Mouse (Mus musculus) CD4-positive, CD25-positive, alpha-beta regulatory T cell, adult 2 months (primary cell): ENCODE results near the gene Olfr406.

Source experiments
- DNase-seq: peaks from one replicate; pipeline ENCODE4 v3.0.0-alpha.2; 2012; ENCODE audit warnings: low read depth, low spot score

The Olfr406 gene

DNA sequence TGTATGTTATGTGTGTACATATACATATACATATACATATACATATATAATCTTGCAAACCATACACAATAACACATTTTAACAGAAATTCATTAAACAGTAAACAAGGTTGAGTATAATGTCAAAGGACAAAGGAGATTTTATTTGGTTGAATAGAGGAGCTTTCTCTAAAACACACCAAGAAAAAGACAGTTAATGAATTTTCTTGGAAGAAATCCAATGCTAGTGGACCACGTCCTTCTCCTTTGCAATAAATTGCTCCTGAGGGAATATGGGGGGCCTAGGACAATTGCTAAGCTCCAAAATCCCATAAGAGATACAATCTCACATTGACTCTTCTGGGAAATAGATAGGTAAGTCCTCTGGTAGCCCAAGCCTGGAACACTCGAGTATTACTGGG lies at the start of gene Olfr406:
TSS of gene Olfr406 (plus strand) at position 301 of the 400 bp plus-strand sequence.
- DNase-seq = no peak

DNA sequence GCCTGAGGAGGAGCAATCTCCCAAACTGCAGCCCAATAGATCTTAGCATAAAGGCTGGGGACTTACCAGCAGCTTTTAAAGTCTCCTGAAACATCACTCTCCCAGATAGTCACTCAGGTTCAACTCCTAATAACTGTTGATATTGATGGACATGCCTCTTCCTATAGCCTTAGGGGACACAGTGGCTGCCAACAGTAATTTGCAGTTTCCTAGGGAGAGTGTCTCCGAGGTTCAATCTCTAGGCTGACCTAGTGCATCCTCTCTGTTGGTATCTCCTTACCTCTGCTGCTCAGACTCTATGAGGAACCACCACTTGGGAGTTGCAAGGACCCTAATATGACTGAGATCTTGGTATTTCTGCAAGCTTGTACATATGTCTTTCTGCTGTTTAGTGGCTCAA lies 48.3 kb upstream of the Olfr406 start, which contains the start of gene Olfr43:
TSS of gene Olfr43 (minus strand) at position 101 of the 400 bp plus-strand sequence.
- DNase-seq = no peak

DNA sequence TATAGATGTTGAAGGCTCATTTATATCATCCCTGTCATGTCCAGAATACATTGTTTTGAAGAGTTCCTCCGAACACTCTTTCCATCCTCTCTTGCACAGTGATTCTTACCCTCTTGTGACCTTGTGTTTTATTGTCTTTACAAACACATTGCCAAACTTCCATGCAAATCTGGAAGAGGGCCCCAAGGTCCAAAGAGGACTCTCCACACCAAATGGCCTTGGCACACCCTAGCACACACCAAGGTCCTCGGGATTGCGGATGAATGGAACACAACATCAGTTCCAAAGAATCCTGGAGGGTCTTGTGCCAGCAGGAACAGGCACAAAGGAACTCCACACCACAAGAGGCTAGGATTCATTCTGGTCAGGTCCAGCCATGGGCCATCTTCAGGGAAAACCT lies 18.4 kb upstream of the Olfr406 start:
- DNase-seq = no peak

DNA sequence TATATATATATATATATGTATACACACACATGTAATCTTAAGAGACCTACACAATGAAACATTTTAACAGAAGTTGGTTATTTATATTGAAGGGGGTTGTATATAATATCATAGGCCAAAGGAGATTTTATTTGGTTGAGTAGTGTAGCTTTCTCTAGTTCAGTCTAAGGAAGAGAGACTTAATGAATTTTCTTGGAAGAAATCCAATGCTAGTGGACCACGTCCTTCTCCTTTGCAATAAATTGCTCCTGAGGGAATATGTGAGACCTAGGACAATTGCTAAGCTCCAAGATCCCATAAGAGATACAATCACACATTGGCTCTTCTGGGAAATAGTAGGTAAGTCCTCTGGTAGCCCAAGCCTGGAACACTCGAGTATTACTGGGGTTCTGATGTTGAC lies 23.8 kb downstream of the Olfr406 start, which contains the start of gene Olfr59:
TSS of gene Olfr59 (plus strand) at position 301 of the 400 bp plus-strand sequence.
- DNase-seq = no peak

DNA sequence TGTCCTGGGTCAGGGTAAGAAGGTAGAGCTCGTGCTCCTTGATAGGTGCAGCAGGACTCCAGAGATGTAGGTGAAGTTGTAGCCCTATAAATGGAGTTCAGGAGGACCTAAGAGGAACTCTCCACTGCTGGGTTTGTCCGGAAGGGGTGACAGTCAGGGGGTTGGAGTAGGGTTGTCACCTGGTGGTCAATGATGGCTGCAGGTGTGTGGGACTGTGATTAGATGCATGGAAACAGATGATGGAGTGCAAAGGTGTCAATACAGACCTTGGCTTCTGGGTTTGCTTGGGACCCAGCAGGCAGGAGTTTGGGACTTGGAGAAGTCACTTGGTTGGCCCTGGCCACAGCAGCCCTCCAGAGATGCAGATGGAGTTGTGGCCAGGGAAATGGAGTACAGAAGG lies 27.6 kb downstream of the Olfr406 start:
- no peak for DNase-seq
